Mouse (Mus musculus): ENCODE results near the gene Ap2a2. TPM values are rescaled to one million over a fixed set of nuclear protein-coding genes. Genes with fewer than 3 reads are reported as not detected.

Ap2a2 gene
- total RNA-seq, 1 experiment: 103 TPM

- Histone ChIP-seq H3K4me1 (ENCODE audit: control insufficient read depth in 2 of 2, insufficient read depth in 2 of 2, low read length in 2 of 2, poor library complexity in 1 of 2) (no peaks in the 10 kb centered on the region), H3K9me3 (ENCODE audit: control insufficient read depth, insufficient read depth, low read depth, low read length) (no peaks in the 10 kb centered on the region), H3K4me3 (ENCODE audit: insufficient read depth in 1 of 2, low read depth in 1 of 2, low read length in 2 of 2, poor library complexity in 1 of 2, severe bottlenecking in 1 of 2) (no peak overlapping the region), H3K27ac (ENCODE audit: insufficient read depth, low read depth, low read length, poor library complexity, severe bottlenecking) (no peak overlapping the region), H3K9ac (ENCODE audit: insufficient read depth, low read depth, low read length, poor library complexity, severe bottlenecking) (no peak overlapping the region), H3K36me3 (ENCODE audit: control insufficient read depth, insufficient read depth, low read length, poor library complexity, severe bottlenecking) (peaks cover 2% of the 10 kb centered on the region; the same call in 1 of the 2 replicates)
- no peak for DNase-seq (ENCODE audit: low read depth, low spot score)
- in situ Hi-C loops (cut with MboI; ENCODE audit: low sequenced_read_pairs in 2 of 2, unreplicated experiment in 2 of 2): no loop called here
- TF ChIP-seq CHD2 (IDR thresholded peaks at IDR 0.05; ENCODE audit: low read depth, low read length): no peak
- no peak for TF ChIP-seq ZNF384 (IDR thresholded peaks at IDR 0.05; ENCODE audit: low read depth, low read length)
- no peak for TF ChIP-seq ZC3H11A (IDR thresholded peaks at IDR 0.05; ENCODE audit: borderline replicate concordance, low read depth, low read length)
- no peak for TF ChIP-seq MAFK (IDR thresholded peaks at IDR 0.05; ENCODE audit: insufficient read depth, low read depth, low read length)
- no peak for TF ChIP-seq HCFC1 (IDR thresholded peaks at IDR 0.05; ENCODE audit: borderline replicate concordance, insufficient read depth, low read length)
Measured at GRCm38 (mm10) chr7:141519795-141520194, 42.2 kb upstream of the Ap2a2 start.

GRCm38 (mm10) chr7:141523007-141523406, 39.0 kb upstream of the Ap2a2 start:
- H3K36me3 ChIP-seq (ENCODE audit: control insufficient read depth, insufficient read depth, low read length, poor library complexity, severe bottlenecking): no peaks in the 10 kb centered on the region
- H3K9ac ChIP-seq (ENCODE audit: insufficient read depth, low read depth, low read length, poor library complexity, severe bottlenecking): no peak overlapping the region
- in situ Hi-C loops (cut with MboI; ENCODE audit: low sequenced_read_pairs in 2 of 2, unreplicated experiment in 2 of 2): no loop called here
- DNase-seq (ENCODE audit: low read depth, low spot score): no peak
- H3K9me3 ChIP-seq (ENCODE audit: control insufficient read depth, insufficient read depth, low read depth, low read length): no peaks in the 10 kb centered on the region
- H3K4me3 ChIP-seq (ENCODE audit: insufficient read depth in 1 of 2, low read depth in 1 of 2, low read length in 2 of 2, poor library complexity in 1 of 2, severe bottlenecking in 1 of 2): no peak overlapping the region
- TF ChIP-seq HCFC1 (IDR thresholded peaks at IDR 0.05; ENCODE audit: borderline replicate concordance, insufficient read depth, low read length): no peak
- TF ChIP-seq CHD2 (IDR thresholded peaks at IDR 0.05; ENCODE audit: low read depth, low read length): no peak
- TF ChIP-seq MAFK (IDR thresholded peaks at IDR 0.05; ENCODE audit: insufficient read depth, low read depth, low read length): no peak
- no peak for TF ChIP-seq ZC3H11A (IDR thresholded peaks at IDR 0.05; ENCODE audit: borderline replicate concordance, low read depth, low read length)
- no peak for TF ChIP-seq ZNF384 (IDR thresholded peaks at IDR 0.05; ENCODE audit: low read depth, low read length)
- H3K4me1 ChIP-seq (ENCODE audit: control insufficient read depth in 2 of 2, insufficient read depth in 2 of 2, low read length in 2 of 2, poor library complexity in 1 of 2): no peaks in the 10 kb centered on the region
- no peak overlapping the region for H3K27ac ChIP-seq (ENCODE audit: insufficient read depth, low read depth, low read length, poor library complexity, severe bottlenecking)

- Histone ChIP-seq H3K4me3 (ENCODE audit: insufficient read depth in 1 of 2, low read depth in 1 of 2, low read length in 2 of 2, poor library complexity in 1 of 2, severe bottlenecking in 1 of 2) (no peak overlapping the region), H3K27ac (ENCODE audit: insufficient read depth, low read depth, low read length, poor library complexity, severe bottlenecking) (no peak overlapping the region), H3K9me3 (ENCODE audit: control insufficient read depth, insufficient read depth, low read depth, low read length) (no peaks in the 10 kb centered on the region), H3K4me1 (ENCODE audit: control insufficient read depth in 2 of 2, insufficient read depth in 2 of 2, low read length in 2 of 2, poor library complexity in 1 of 2) (no peaks in the 10 kb centered on the region), H3K36me3 (ENCODE audit: control insufficient read depth, insufficient read depth, low read length, poor library complexity, severe bottlenecking) (no peaks in the 10 kb centered on the region; the same call in 1 of the 2 replicates), H3K9ac (ENCODE audit: insufficient read depth, low read depth, low read length, poor library complexity, severe bottlenecking) (no peak overlapping the region)
- no peak for TF ChIP-seq HCFC1 (IDR thresholded peaks at IDR 0.05; ENCODE audit: borderline replicate concordance, insufficient read depth, low read length)
- no peak for TF ChIP-seq ZC3H11A (IDR thresholded peaks at IDR 0.05; ENCODE audit: borderline replicate concordance, low read depth, low read length)
- no peak for TF ChIP-seq CHD2 (IDR thresholded peaks at IDR 0.05; ENCODE audit: low read depth, low read length)
- no peak for TF ChIP-seq MAFK (IDR thresholded peaks at IDR 0.05; ENCODE audit: insufficient read depth, low read depth, low read length)
- TF ChIP-seq ZNF384 (IDR thresholded peaks at IDR 0.05; ENCODE audit: low read depth, low read length): no peak
- DNase-seq (ENCODE audit: low read depth, low spot score): no peak
- in situ Hi-C loops (cut with MboI; ENCODE audit: low sequenced_read_pairs in 2 of 2, unreplicated experiment in 2 of 2): no loop called here
Measured at GRCm38 (mm10) chr7:141524271-141524670, 37.7 kb upstream of the Ap2a2 start.

GRCm38 (mm10) chr7:141524760-141525579, 37.0 kb upstream of the Ap2a2 start:
- Histone ChIP-seq H3K36me3 (ENCODE audit: control insufficient read depth, insufficient read depth, low read length, poor library complexity, severe bottlenecking) (peaks cover 2% of the 10 kb centered on the region; the same call in 1 of the 2 replicates), H3K9ac (ENCODE audit: insufficient read depth, low read depth, low read length, poor library complexity, severe bottlenecking) (no peak overlapping the region), H3K27ac (ENCODE audit: insufficient read depth, low read depth, low read length, poor library complexity, severe bottlenecking) (no peak overlapping the region), H3K9me3 (ENCODE audit: control insufficient read depth, insufficient read depth, low read depth, low read length) (no peaks in the 10 kb centered on the region), H3K4me1 (ENCODE audit: control insufficient read depth in 2 of 2, insufficient read depth in 2 of 2, low read length in 2 of 2, poor library complexity in 1 of 2) (no peaks in the 10 kb centered on the region), H3K4me3 (ENCODE audit: insufficient read depth in 1 of 2, low read depth in 1 of 2, low read length in 2 of 2, poor library complexity in 1 of 2, severe bottlenecking in 1 of 2) (no peak overlapping the region)
- DNase-seq (ENCODE audit: low read depth, low spot score): peak; percentile 73
- no peak for TF ChIP-seq ZNF384 (IDR thresholded peaks at IDR 0.05; ENCODE audit: low read depth, low read length)
- no peak for TF ChIP-seq CHD2 (IDR thresholded peaks at IDR 0.05; ENCODE audit: low read depth, low read length)
- TF ChIP-seq MAFK (IDR thresholded peaks at IDR 0.05; ENCODE audit: insufficient read depth, low read depth, low read length): no peak
- peak; percentile 94 for TF ChIP-seq ZC3H11A (IDR thresholded peaks at IDR 0.05; ENCODE audit: borderline replicate concordance, low read depth, low read length)
- TF ChIP-seq HCFC1 (IDR thresholded peaks at IDR 0.05; ENCODE audit: borderline replicate concordance, insufficient read depth, low read length): no peak
- in situ Hi-C loops (cut with MboI; ENCODE audit: low sequenced_read_pairs in 2 of 2, unreplicated experiment in 2 of 2): no loop called here

Data from ES-E14 (cell line).